Mouse (Mus musculus) midbrain, embryonic 10.5 days (tissue): ENCODE results near the gene Npb. TPM values are rescaled to one million over a fixed set of nuclear protein-coding genes. Genes with fewer than 3 reads are reported as not detected.
A peak's percentile ranks its signal among the peaks of the same experiment; 100 is the strongest.

Source experiments
- DNase-seq: peaks from one replicate; pipeline ENCODE4 v3.0.0-alpha.2; 2017; ENCODE audit warnings: low spot score
- H3K27ac ChIP-seq: fragments of 300-500 bp; sonication (generic); replicated peaks from 2 replicates; pipeline ENCODE4 v1.5.1; 2016; ENCODE audit warnings: mild to moderate bottlenecking
- H3K27me3 ChIP-seq: fragments of 300-500 bp; sonication (generic); 2 replicates; pipeline ENCODE4 v1.6.1; 2016; ENCODE audit warnings: low read depth, mild to moderate bottlenecking; ENCODE audit not compliant: poor library complexity, severe bottlenecking
- H3K36me3 ChIP-seq: fragments of 300-500 bp; sonication (generic); 2 replicates; pipeline ENCODE4 v1.6.1; 2016; ENCODE audit warnings: mild to moderate bottlenecking, moderate library complexity
- H3K4me1 ChIP-seq: fragments of 300-500 bp; sonication (generic); 2 replicates; pipeline ENCODE4 v1.6.1; 2016
- H3K4me3 ChIP-seq: fragments of 300-500 bp; sonication (generic); 2 replicates; pipeline ENCODE4 v1.5.1; 2016; ENCODE audit warnings: mild to moderate bottlenecking, moderate library complexity
- H3K9me3 ChIP-seq: fragments of 300-500 bp; sonication (generic); replicated peaks from 2 replicates; pipeline ENCODE4 v1.6.1; 2016; ENCODE audit warnings: mild to moderate bottlenecking
- WGBS: fragments of 180-500 bp; shearing (Covaris S2); methylation state at CpG from one replicate; pipeline ENCODE4 v1.1.7; 2016; 5-methylcytosine and 5-hydroxymethylcytosine counted together
- polyA plus RNA-seq: library from polyadenylated mRNA; unstranded; fragments of >200 nt; fragmentation: Nextera tagmentation; extraction: Ambion mirVana; gene quantifications from 2 replicates; pipeline ENCODE4 v1.2.1, GENCODE M21; 2016

Gene Npb
- polyA plus RNA-seq, 1 experiment from 2014 or later = 0.65 TPM

DNA sequence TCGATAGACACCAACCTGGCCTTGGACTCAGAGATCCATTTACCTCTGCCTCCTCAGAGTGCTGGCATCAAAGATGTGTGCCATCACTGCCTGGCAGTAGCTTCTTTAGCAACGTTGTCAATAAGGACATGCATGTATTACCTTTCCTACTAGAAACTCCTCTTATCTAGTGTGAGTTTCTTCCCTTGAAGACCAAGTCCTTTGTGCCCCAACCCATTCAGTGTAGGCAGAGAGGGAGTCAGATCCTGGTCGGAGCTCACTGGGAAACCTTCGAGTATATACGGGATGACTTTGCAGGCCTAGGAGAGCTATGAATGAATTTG is 34.0 kb upstream of the Npb start:
- Histone ChIP-seq H3K4me3 (peak overlapping the region; percentile 87), H3K36me3 (peaks cover 55% of the 10 kb centered on the region), H3K27me3 (no peaks in the 10 kb centered on the region), H3K4me1 (peaks cover 39% of the 10 kb centered on the region), H3K9me3 (no peaks in the 10 kb centered on the region), H3K27ac (peak overlapping the region; percentile 97)
- 59% methylated on average over 5 of the region's 5 CpGs for WGBS
- no peak for DNase-seq

DNA sequence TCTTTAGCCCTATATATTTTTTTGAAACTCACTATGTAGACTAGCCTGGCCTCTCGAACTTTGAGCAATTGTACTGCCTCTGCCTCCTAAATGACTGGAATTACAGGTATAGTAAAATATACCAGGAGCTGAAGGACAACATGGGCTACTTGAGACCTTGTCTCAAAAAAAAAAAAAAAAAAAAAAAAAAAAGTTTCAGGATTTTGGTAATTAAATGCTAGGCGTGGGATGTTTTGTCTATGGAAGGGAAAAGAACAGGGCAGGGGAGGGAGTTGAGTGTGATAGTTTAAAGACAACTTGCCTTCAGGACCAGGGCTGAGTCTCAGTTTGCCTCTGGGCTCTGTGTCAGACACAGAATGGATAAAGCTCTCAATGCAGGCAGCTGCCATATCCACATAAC is 33.2 kb upstream of the Npb start:
- Histone ChIP-seq H3K36me3 (peaks cover 55% of the 10 kb centered on the region), H3K27ac (no peak overlapping the region)
- WGBS = 88% methylated on average over 2 of the region's 2 CpGs

DNA sequence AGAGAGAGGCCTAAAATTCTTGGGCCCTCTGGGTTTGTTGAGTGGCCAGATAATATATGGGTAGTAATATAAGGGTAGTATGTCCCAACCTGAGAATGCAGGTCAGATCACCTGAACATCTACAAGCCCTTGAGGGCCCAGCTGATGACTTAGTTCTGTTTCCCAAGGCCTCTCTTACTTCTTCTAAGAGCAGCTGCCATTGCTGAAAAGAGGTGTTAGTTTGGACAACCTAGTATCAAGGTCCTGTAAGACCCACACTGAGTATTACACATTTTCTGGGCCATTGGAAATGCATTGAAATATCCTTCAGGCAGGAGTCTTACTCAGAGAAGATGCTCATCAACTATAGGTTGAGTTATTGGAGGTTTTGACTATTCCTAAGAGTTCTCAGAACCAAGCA is 32.3 kb upstream of the Npb start:
- Histone ChIP-seq H3K27me3 (no peaks in the 10 kb centered on the region), H3K9me3 (no peaks in the 10 kb centered on the region), H3K36me3 (peaks cover 49% of the 10 kb centered on the region), H3K4me3 (no peak overlapping the region), H3K27ac (no peak overlapping the region), H3K4me1 (peaks cover 53% of the 10 kb centered on the region)
- DNase-seq = no peak

More for the DNA sequence above, 33.2 kb upstream of the Npb start:
- Histone ChIP-seq H3K27me3 (no peaks in the 10 kb centered on the region), H3K9me3 (no peaks in the 10 kb centered on the region), H3K4me3 (peak overlapping the region; percentile 87; the same call in 1 of the 2 replicates), H3K4me1 (peaks cover 47% of the 10 kb centered on the region)
- no peak for DNase-seq

DNA sequence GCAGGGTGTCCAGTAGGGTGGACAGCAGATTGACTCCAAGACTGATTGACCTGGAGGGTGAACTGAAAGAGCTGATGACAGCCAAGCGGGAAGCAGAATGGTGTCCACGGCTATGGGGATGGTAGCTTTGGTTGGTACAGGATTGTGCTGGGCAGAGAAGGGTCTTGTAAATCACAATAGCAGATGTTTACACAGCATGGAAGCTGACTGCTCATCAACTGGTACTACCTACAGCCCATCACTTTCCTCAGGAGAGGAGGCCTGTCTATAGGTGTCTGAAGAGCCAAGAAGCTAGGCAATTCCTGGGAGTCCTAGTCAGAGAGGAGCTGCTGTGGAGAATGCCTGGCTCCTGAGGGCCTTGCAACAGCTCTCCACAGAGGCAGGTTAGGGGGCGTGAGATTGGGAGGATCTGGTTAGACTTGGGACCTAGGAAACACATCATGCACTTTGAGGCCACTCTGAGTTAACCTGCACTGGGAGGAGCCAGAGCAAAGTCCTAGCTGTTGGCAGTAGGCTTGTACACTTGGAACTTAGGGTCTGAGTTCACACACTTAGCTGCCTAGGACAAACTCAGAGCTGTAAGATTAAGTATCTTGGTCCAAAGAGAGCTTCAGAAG is 31.8 kb upstream of the Npb start:
- no peak for DNase-seq
- Histone ChIP-seq H3K4me1 (peaks cover 48% of the 10 kb centered on the region), H3K4me3 (no peak overlapping the region), H3K27ac (no peak overlapping the region), H3K9me3 (no peaks in the 10 kb centered on the region), H3K36me3 (peaks cover 44% of the 10 kb centered on the region), H3K27me3 (no peaks in the 10 kb centered on the region)
- 90% methylated on average over 3 of the region's 3 CpGs for WGBS

DNA sequence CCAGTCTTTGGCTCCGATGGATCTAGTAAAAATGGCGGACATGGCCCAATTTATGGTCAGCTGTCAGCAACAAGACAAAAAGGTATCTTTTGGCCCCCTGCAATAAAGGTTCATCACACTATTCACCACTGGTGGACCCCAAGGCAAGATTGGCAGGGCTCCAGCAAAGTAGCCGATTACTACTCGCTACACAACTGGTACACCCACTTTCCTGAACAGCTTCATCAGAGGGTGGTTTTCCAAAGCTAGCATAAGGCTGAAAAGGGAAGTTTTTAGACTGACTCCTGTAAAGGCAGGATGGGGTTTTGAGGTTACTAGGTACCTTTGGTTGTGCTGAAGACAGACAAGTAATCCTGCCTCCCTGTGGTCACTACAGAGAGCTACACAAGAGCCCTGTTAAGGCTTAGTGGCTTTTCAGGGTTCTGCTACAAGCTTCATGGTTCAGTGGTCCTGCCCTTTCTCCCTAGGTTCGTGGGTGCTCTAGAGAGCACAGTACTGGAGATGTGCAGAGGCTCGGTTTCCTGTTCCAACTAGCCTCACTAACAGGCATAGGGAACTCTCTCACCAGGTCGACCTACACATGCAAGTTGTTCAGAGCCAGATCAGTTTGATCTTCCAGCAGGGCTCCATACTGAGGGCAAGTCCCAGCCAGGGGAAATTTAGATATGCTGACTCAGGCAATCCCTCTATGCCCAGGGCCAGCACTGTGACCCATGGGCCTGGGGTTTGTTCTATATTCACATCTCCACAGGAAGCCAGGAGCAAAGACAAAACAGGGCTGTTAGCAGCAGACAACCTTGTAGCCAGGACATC is 30.9 kb upstream of the Npb start:
- Histone ChIP-seq H3K9me3 (no peaks in the 10 kb centered on the region), H3K36me3 (peaks cover 41% of the 10 kb centered on the region), H3K4me3 (peak overlapping the region; percentile 18; the same call in 1 of the 2 replicates), H3K4me1 (peaks cover 50% of the 10 kb centered on the region), H3K27ac (no peak overlapping the region), H3K27me3 (no peaks in the 10 kb centered on the region)
- 84% methylated on average over 7 of the region's 7 CpGs for WGBS
- no peak for DNase-seq

DNA sequence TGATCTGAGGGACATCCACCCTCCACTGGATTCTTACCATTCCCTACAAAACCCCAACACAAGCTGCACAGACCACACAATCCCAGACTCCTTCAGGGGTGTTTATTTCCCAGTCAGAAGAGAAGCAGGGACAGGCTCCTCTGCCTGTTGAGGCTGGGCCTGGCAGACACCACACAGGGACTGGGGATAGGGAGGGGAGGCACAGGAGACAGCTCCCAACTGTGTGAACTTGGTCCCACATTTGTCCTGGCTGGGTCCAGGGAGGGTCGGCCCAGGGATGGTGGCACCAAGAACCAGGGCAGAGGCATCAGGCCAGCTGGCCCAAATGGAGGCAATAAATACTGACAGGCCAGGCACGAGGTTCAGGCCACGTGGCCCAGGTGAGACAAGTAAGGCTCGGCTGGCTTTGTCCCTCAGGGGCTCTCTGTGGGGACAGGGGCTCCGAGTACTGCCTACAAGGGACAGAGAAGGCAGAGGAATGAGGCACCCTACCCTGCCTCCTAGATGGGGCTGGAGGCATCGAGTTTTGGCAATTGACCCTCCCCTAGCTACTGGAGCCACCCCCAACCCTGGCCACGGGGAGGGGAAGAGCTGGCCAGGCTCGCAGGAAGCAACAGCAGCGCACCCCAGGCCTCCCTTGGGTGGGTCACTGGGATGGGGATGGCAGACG is 30.1 kb upstream of the Npb start:
- Histone ChIP-seq H3K27me3 (no peaks in the 10 kb centered on the region), H3K27ac (no peak overlapping the region), H3K36me3 (peaks cover 47% of the 10 kb centered on the region), H3K9me3 (no peaks in the 10 kb centered on the region), H3K4me3 (peak overlapping the region; percentile 92), H3K4me1 (peaks cover 50% of the 10 kb centered on the region)
- no peak for DNase-seq
- 89% methylated on average over 10 of the region's 10 CpGs for WGBS

DNA sequence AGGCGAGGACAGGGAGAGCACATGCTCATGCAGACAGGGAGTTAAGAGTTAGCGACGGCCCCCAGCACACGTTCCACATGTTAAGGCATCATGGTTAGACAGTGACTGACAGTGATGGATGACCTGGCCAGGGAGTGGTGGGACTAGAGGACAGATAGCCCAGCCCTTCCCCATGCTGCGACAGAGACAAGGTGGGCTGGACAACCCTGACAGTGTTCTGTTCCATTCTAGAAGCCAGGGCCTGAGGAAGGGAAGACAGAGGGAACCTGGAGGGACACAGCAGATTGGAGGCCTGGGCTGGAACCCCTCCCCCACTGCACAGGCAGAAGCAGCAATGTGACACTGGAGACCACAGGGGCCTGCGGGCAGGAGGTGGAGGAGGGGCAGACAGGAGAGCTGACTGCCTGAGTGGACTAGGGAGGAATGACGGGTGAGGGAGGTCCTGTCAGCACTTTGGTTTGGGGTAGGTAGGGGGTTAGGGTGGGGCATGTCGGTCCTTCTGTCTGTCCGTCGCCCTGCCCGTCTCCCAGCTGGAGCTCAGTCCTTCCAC is 29.5 kb upstream of the Npb start:
- peaks cover under 1% of the 10 kb centered on the region; the same call in 1 of the 2 replicates for H3K9me3 ChIP-seq
- no peaks in the 10 kb centered on the region for H3K27me3 ChIP-seq
- H3K4me3 ChIP-seq = peak overlapping the region; percentile 92
- H3K36me3 ChIP-seq = peaks cover 52% of the 10 kb centered on the region
- 88% methylated on average over 11 of the region's 11 CpGs for WGBS
- H3K4me1 ChIP-seq = peaks cover 49% of the 10 kb centered on the region
- DNase-seq = no peak
- no peak overlapping the region for H3K27ac ChIP-seq

DNA sequence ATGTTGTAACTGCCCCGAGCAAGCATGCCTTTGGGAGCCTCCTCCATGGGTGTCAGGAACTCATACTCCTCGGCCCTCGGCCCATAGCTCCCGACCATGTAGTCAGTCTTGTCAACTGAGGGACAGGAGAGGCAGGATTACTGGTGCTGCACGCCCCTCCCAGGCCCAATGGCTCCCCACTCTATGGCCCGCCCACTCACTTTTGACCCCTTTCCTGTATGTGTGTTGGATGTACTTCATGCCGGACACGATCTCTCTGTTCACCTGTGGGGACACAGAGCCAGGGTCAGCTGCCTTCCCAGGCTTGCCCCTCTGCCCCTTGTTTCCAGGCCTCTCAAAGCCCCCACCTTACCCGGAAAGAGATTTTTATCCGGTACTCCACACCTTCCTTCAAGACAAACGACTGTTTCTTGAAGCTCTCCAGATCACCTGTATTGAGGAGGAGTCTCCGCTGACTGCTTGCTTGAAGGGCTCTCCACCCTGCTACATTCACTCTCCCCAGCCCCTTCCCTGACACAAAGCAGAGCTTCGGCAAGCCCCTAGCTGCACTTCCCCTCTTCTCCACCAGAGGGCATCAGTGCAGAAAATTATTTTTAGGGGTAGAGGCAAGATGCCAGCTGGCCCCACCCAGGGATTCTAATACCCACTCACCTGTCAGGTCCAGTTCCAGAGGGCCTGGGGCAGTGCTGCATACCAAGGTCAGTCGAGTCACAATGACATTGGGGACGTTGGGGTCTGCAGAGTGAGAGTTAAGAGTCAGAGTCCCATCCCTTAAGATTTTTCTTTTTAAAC is 28.8 kb upstream of the Npb start:
- Histone ChIP-seq H3K27me3 (no peaks in the 10 kb centered on the region), H3K9me3 (peaks cover 5% of the 10 kb centered on the region), H3K4me1 (peaks cover 42% of the 10 kb centered on the region), H3K27ac (peak overlapping the region; percentile 99), H3K4me3 (peak overlapping the region; percentile 92), H3K36me3 (peaks cover 60% of the 10 kb centered on the region)
- DNase-seq = peak; percentile 84
- WGBS = 65% methylated on average over 15 of the region's 15 CpGs

DNA sequence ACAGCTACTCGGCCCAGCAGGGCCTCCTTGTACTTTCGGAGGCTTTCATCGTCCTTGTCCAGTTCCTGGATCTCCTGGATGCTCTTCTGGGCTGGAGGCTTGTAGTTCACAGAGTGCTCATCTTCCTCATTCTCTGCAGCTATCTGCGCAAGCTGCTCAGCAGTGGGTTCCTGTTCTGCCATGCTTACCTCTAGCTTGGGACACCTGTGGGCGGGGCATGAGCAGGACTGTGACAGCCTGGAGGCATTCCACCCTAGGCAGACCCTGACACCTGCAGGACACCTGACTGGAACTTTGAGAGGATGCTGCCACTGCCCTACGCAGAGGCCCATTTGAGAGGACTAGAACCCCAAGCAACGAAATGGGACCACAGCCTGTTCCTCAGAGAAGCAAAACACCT is 28.1 kb upstream of the Npb start:
- peaks cover 5% of the 10 kb centered on the region for H3K9me3 ChIP-seq
- no peaks in the 10 kb centered on the region for H3K27me3 ChIP-seq
- peaks cover 65% of the 10 kb centered on the region for H3K36me3 ChIP-seq
- H3K27ac ChIP-seq = peak overlapping the region; percentile 99
- 72% methylated on average over 7 of the region's 7 CpGs for WGBS
- no peak for DNase-seq
- peaks cover 38% of the 10 kb centered on the region for H3K4me1 ChIP-seq
- peak overlapping the region; percentile 92 for H3K4me3 ChIP-seq

DNA sequence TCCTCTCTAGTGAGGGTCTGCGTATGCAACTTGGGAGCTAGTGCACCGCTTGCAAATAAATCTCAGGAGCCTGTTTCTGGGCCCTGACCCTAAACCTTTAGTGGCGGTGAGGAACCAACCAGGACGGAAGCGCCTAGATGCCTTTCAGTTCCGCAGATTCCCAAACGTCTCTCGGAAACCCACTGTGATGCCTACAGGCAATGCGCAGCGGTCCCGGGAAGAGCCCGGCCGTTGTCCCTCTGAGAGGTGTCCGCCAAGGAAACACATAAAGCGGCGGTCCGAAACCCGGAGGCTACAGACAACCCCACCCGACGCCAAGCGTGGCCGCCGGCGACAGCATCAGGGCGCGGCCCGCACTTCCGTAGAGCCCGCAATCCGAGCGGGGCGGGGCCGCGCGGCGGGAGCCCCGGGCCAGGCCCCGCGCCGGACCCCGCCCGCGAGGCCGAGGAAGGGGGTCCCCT is 27.4 kb upstream of the Npb start:
- peaks cover 5% of the 10 kb centered on the region for H3K9me3 ChIP-seq
- H3K27ac ChIP-seq = peak overlapping the region; percentile 99
- peaks cover 73% of the 10 kb centered on the region for H3K36me3 ChIP-seq
- no peaks in the 10 kb centered on the region for H3K27me3 ChIP-seq
- peaks cover 38% of the 10 kb centered on the region for H3K4me1 ChIP-seq
- peak overlapping the region; percentile 92 for H3K4me3 ChIP-seq
- under 1% methylated on average over 44 of the region's 44 CpGs for WGBS
- DNase-seq = no peak

DNA sequence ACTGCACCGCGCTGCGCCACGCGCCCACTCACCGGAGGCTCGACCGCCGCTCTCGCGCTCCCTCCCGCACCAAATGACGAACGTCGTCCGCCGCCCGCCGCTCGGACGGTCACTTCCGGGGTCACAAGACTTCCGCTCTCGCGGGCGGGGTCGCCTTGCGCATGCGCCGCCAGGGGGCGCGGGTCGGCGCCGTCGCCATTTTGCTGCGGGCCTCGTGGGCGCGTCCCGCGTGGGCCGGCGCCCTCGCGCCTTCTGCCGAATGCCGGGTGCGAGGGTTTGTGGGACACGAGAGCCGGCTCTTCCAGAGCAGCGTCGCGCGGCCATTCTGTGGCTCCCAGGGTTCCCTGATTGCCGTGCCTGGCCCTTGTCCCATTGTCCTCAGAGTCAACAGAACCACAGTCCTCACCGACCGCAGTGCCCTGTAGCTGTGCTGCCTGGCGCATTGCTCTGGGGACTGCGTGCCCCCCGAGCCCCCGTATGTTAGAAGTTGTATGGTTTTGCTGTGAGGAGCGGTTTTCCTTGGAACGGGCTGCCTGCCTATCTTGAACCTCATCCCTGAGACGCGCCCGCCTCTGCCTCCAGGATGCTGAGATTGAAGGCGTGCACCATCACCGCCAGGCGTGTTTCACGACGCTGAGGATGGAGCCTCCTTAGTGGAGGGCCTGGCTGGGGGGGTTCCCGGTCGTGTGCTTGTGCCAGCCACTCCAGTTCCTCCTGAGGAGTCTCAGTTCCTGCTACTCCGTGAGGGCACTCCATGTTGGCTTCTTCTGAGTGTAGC is 26.6 kb upstream of the Npb start, which contains the start of gene Arhgdia:
Gene Arhgdia, minus strand, starts transcription at position 135 of the 778 bp plus-strand sequence.
- peak within 1 kb of the TSS; percentile 92 for H3K4me3 ChIP-seq
- peaks cover 5% of the 10 kb centered on the region for H3K9me3 ChIP-seq
- peak; percentile 89 for DNase-seq
- peaks cover 38% of the 10 kb centered on the region for H3K4me1 ChIP-seq
- peaks cover 77% of the 10 kb centered on the region for H3K36me3 ChIP-seq
- WGBS = 4% methylated on average over 72 of the region's 75 CpGs
- peak within 1 kb of the TSS; percentile 99 for H3K27ac ChIP-seq
- H3K27me3 ChIP-seq = no peaks in the 10 kb centered on the region
